Mouse (Mus musculus): Measurements from ENCODE around the gene Tmem262. TPM values are rescaled to one million over a fixed set of nuclear protein-coding genes. Genes with fewer than 3 reads are reported as not detected.

Gene Tmem262
- polyA plus RNA-seq, 1 experiment, result not detected

GRCm38 (mm10) chr19:6054296-6054695, 25.5 kb upstream of the Tmem262 start:
- no peak for TF ChIP-seq POLR2A (IDR thresholded peaks at IDR 0.05; ENCODE audit: borderline replicate concordance, insufficient read depth, low read length)
- H3K4me1 ChIP-seq (ENCODE audit: control insufficient read depth, insufficient read depth, low read length), result peaks cover 4% of the 10 kb centered on the region
- WGBS, result 78% methylated on average over 5 of the region's 5 CpGs
- H3K27ac ChIP-seq (ENCODE audit: insufficient read depth, low read length), result no peak overlapping the region
- no peaks in the 10 kb centered on the region for H3K27me3 ChIP-seq (ENCODE audit: control insufficient read depth, insufficient read depth, low read length)
- no peak for DNase-seq
- no peak overlapping the region for H3K4me3 ChIP-seq (replicated peaks; ENCODE audit: insufficient read depth, low read depth, low read length)

- no peak overlapping the region for H3K27ac ChIP-seq (ENCODE audit: insufficient read depth, low read length)
- no peaks in the 10 kb centered on the region for H3K27me3 ChIP-seq (ENCODE audit: control insufficient read depth, insufficient read depth, low read length)
- H3K4me3 ChIP-seq (replicated peaks; ENCODE audit: insufficient read depth, low read depth, low read length), result no peak overlapping the region
- no peak for TF ChIP-seq CTCF (IDR thresholded peaks at IDR 0.05; ENCODE audit: borderline replicate concordance, insufficient read depth, low read depth, low read length)
- TF ChIP-seq POLR2A (IDR thresholded peaks at IDR 0.05; ENCODE audit: borderline replicate concordance, insufficient read depth, low read length), result no peak
- peak; percentile 14 to 15 for DNase-seq
- peaks cover 7% of the 10 kb centered on the region; the same call in 1 of the 2 replicates for H3K4me1 ChIP-seq (ENCODE audit: control insufficient read depth, insufficient read depth, low read length)
- 34% methylated on average over 4 of the region's 4 CpGs for WGBS
Observed at GRCm38 (mm10) chr19:6056696-6057095, 23.1 kb upstream of the Tmem262 start.

GRCm38 (mm10) chr19:6057313-6058096, 22.3 kb upstream of the Tmem262 start, which contains the start of the genes Mrpl49 and Fau:
Gene Mrpl49 (minus strand): TSS chr19:6057785.
Gene Fau (plus strand): TSS chr19:6057844.
- Histone ChIP-seq H3K27me3 (ENCODE audit: control insufficient read depth, insufficient read depth, low read length) (no peaks in the 10 kb centered on the region), H3K4me3 (replicated peaks; ENCODE audit: insufficient read depth, low read depth, low read length) (peak within 1 kb of the TSS; percentile 90), H3K4me1 (ENCODE audit: control insufficient read depth, insufficient read depth, low read length) (peaks cover 12% of the 10 kb centered on the region), H3K27ac (ENCODE audit: insufficient read depth, low read length) (peak within 1 kb of the TSS; percentile 63)
- WGBS, result under 1% methylated on average over 62 of the region's 63 CpGs
- TF ChIP-seq POLR2A (IDR thresholded peaks at IDR 0.05; ENCODE audit: borderline replicate concordance, insufficient read depth, low read length) (peak; percentile 99), CTCF (IDR thresholded peaks at IDR 0.05; ENCODE audit: borderline replicate concordance, insufficient read depth, low read depth, low read length) (no peak)
- peak; percentile 98 to 99 for DNase-seq

GRCm38 (mm10) chr19:6058513-6058912, 21.3 kb upstream of the Tmem262 start:
- H3K4me1 ChIP-seq (ENCODE audit: control insufficient read depth, insufficient read depth, low read length), result peaks cover 19% of the 10 kb centered on the region
- peak overlapping the region; percentile 58 for H3K4me3 ChIP-seq (replicated peaks; ENCODE audit: insufficient read depth, low read depth, low read length)
- H3K27ac ChIP-seq (ENCODE audit: insufficient read depth, low read length), result no peak overlapping the region
- DNase-seq, result no peak
- no peak for TF ChIP-seq POLR2A (IDR thresholded peaks at IDR 0.05; ENCODE audit: borderline replicate concordance, insufficient read depth, low read length)
- no peak for TF ChIP-seq CTCF (IDR thresholded peaks at IDR 0.05; ENCODE audit: borderline replicate concordance, insufficient read depth, low read depth, low read length)
- 22% methylated on average over 5 of the region's 5 CpGs for WGBS
- no peaks in the 10 kb centered on the region for H3K27me3 ChIP-seq (ENCODE audit: control insufficient read depth, insufficient read depth, low read length)

GRCm38 (mm10) chr19:6058966-6059365, 20.9 kb upstream of the Tmem262 start:
- Histone ChIP-seq H3K27me3 (ENCODE audit: control insufficient read depth, insufficient read depth, low read length) (no peaks in the 10 kb centered on the region), H3K4me3 (replicated peaks; ENCODE audit: insufficient read depth, low read depth, low read length) (peak overlapping the region; percentile 58), H3K4me1 (ENCODE audit: control insufficient read depth, insufficient read depth, low read length) (peaks cover 19% of the 10 kb centered on the region), H3K27ac (ENCODE audit: insufficient read depth, low read length) (no peak overlapping the region)
- 82% methylated on average over 5 of the region's 5 CpGs for WGBS
- TF ChIP-seq CTCF (IDR thresholded peaks at IDR 0.05; ENCODE audit: borderline replicate concordance, insufficient read depth, low read depth, low read length) (no peak), POLR2A (IDR thresholded peaks at IDR 0.05; ENCODE audit: borderline replicate concordance, insufficient read depth, low read length) (no peak)
- DNase-seq, result peak; percentile 6 to 9

GRCm38 (mm10) chr19:6061021-6061533, 18.8 kb upstream of the Tmem262 start, which contains the start of gene Znhit2:
Gene Znhit2 (plus strand): TSS chr19:6061192.
- WGBS, result under 1% methylated on average over 58 of the region's 58 CpGs
- Histone ChIP-seq H3K27ac (ENCODE audit: insufficient read depth, low read length) (peak within 1 kb of the TSS; percentile 67), H3K27me3 (ENCODE audit: control insufficient read depth, insufficient read depth, low read length) (no peaks in the 10 kb centered on the region), H3K4me3 (replicated peaks; ENCODE audit: insufficient read depth, low read depth, low read length) (peak within 1 kb of the TSS; percentile 75), H3K4me1 (ENCODE audit: control insufficient read depth, insufficient read depth, low read length) (peaks cover 19% of the 10 kb centered on the region)
- no peak for TF ChIP-seq CTCF (IDR thresholded peaks at IDR 0.05; ENCODE audit: borderline replicate concordance, insufficient read depth, low read depth, low read length)
- TF ChIP-seq POLR2A (IDR thresholded peaks at IDR 0.05; ENCODE audit: borderline replicate concordance, insufficient read depth, low read length), result peak; percentile 63
- DNase-seq, result peak; percentile 88 to 91

- H3K4me1 ChIP-seq (ENCODE audit: control insufficient read depth, insufficient read depth, low read length), result peaks cover 25% of the 10 kb centered on the region
- TF ChIP-seq POLR2A (IDR thresholded peaks at IDR 0.05; ENCODE audit: borderline replicate concordance, insufficient read depth, low read length), result no peak
- no peak for TF ChIP-seq CTCF (IDR thresholded peaks at IDR 0.05; ENCODE audit: borderline replicate concordance, insufficient read depth, low read depth, low read length)
- no peaks in the 10 kb centered on the region for H3K27me3 ChIP-seq (ENCODE audit: control insufficient read depth, insufficient read depth, low read length)
- peak overlapping the region; percentile 75 for H3K4me3 ChIP-seq (replicated peaks; ENCODE audit: insufficient read depth, low read depth, low read length)
- under 1% methylated on average over 44 of the region's 44 CpGs for WGBS
- peak overlapping the region; percentile 67 for H3K27ac ChIP-seq (ENCODE audit: insufficient read depth, low read length)
- peak; percentile 38 to 45 for DNase-seq
Observed at GRCm38 (mm10) chr19:6061641-6062302, 18.1 kb upstream of the Tmem262 start.

Data from cerebellum, adult 2 months (tissue).